Mouse (Mus musculus): ENCODE measurements around the gene Olfr1443. TPM values are rescaled to one million over a fixed set of nuclear protein-coding genes. Genes with fewer than 3 reads are reported as not detected.

Olfr1443 gene
- polyA plus RNA-seq, 1 experiment, result not detected

GRCm38 (mm10) chr19:12670139-12670538 lies 7.8 kb upstream of the Olfr1443 start, which contains the start of gene Olfr1442:
Gene Olfr1442, plus strand, starts transcription at chr19:12670439.
- TF ChIP-seq CTCF (IDR thresholded peaks at IDR 0.05; ENCODE audit: control insufficient read depth, insufficient read depth, insufficient replicate concordance, low read depth, low read length) (no peak), POLR2A (IDR thresholded peaks at IDR 0.05; ENCODE audit: control insufficient read depth, low read depth, low read length) (no peak)
- Histone ChIP-seq H3K27me3 (ENCODE audit: control insufficient read depth, insufficient read depth, low read length) (no peaks in the 10 kb centered on the region), H3K4me1 (ENCODE audit: control insufficient read depth, insufficient read depth, low read length) (no peaks in the 10 kb centered on the region), H3K27ac (ENCODE audit: control insufficient read depth, insufficient read depth, low read depth, low read length) (no peak within 1 kb of the TSS), H3K36me3 (ENCODE audit: control insufficient read depth, insufficient read depth, low read length) (no peaks in the 10 kb centered on the region), H3K4me3 (ENCODE audit: control insufficient read depth, low read depth, low read length) (no peak within 1 kb of the TSS)

- Histone ChIP-seq H3K36me3 (ENCODE audit: control insufficient read depth, insufficient read depth, low read length) (no peaks in the 10 kb centered on the region), H3K27ac (ENCODE audit: control insufficient read depth, insufficient read depth, low read depth, low read length) (no peak overlapping the region), H3K27me3 (ENCODE audit: control insufficient read depth, insufficient read depth, low read length) (no peaks in the 10 kb centered on the region), H3K4me3 (ENCODE audit: control insufficient read depth, low read depth, low read length) (no peak overlapping the region), H3K4me1 (ENCODE audit: control insufficient read depth, insufficient read depth, low read length) (no peaks in the 10 kb centered on the region)
- no peak for TF ChIP-seq POLR2A (IDR thresholded peaks at IDR 0.05; ENCODE audit: control insufficient read depth, low read depth, low read length)
- no peak for TF ChIP-seq CTCF (IDR thresholded peaks at IDR 0.05; ENCODE audit: control insufficient read depth, insufficient read depth, insufficient replicate concordance, low read depth, low read length)
These were observed 6.9 kb upstream of the Olfr1443 start for GRCm38 (mm10) chr19:12671051-12671450.

GRCm38 (mm10) chr19:12684638-12685037 lies 6.7 kb downstream of the Olfr1443 start:
- Histone ChIP-seq H3K27me3 (ENCODE audit: control insufficient read depth, insufficient read depth, low read length) (no peaks in the 10 kb centered on the region), H3K27ac (ENCODE audit: control insufficient read depth, insufficient read depth, low read depth, low read length) (no peak overlapping the region), H3K4me3 (ENCODE audit: control insufficient read depth, low read depth, low read length) (no peak overlapping the region), H3K36me3 (ENCODE audit: control insufficient read depth, insufficient read depth, low read length) (no peaks in the 10 kb centered on the region), H3K4me1 (ENCODE audit: control insufficient read depth, insufficient read depth, low read length) (no peaks in the 10 kb centered on the region)
- TF ChIP-seq POLR2A (IDR thresholded peaks at IDR 0.05; ENCODE audit: control insufficient read depth, low read depth, low read length), result no peak
- TF ChIP-seq CTCF (IDR thresholded peaks at IDR 0.05; ENCODE audit: control insufficient read depth, insufficient read depth, insufficient replicate concordance, low read depth, low read length), result no peak

- no peaks in the 10 kb centered on the region for H3K4me1 ChIP-seq (ENCODE audit: control insufficient read depth, insufficient read depth, low read length)
- H3K36me3 ChIP-seq (ENCODE audit: control insufficient read depth, insufficient read depth, low read length), result no peaks in the 10 kb centered on the region
- TF ChIP-seq CTCF (IDR thresholded peaks at IDR 0.05; ENCODE audit: control insufficient read depth, insufficient read depth, insufficient replicate concordance, low read depth, low read length) (no peak), POLR2A (IDR thresholded peaks at IDR 0.05; ENCODE audit: control insufficient read depth, low read depth, low read length) (no peak)
- H3K27me3 ChIP-seq (ENCODE audit: control insufficient read depth, insufficient read depth, low read length), result no peaks in the 10 kb centered on the region
- no peak overlapping the region for H3K4me3 ChIP-seq (ENCODE audit: control insufficient read depth, low read depth, low read length)
- H3K27ac ChIP-seq (ENCODE audit: control insufficient read depth, insufficient read depth, low read depth, low read length), result no peak overlapping the region
These were observed 7.3 kb downstream of the Olfr1443 start for GRCm38 (mm10) chr19:12685231-12685630.

GRCm38 (mm10) chr19:12695590-12695989 lies 17.7 kb downstream of the Olfr1443 start, which contains the start of gene Keg1:
Gene Keg1, plus strand, starts transcription at chr19:12695786.
- no peak within 1 kb of the TSS for H3K4me3 ChIP-seq (ENCODE audit: control insufficient read depth, low read depth, low read length)
- H3K27me3 ChIP-seq (ENCODE audit: control insufficient read depth, insufficient read depth, low read length), result no peaks in the 10 kb centered on the region
- TF ChIP-seq POLR2A (IDR thresholded peaks at IDR 0.05; ENCODE audit: control insufficient read depth, low read depth, low read length) (no peak), CTCF (IDR thresholded peaks at IDR 0.05; ENCODE audit: control insufficient read depth, insufficient read depth, insufficient replicate concordance, low read depth, low read length) (no peak)
- no peaks in the 10 kb centered on the region for H3K4me1 ChIP-seq (ENCODE audit: control insufficient read depth, insufficient read depth, low read length)
- H3K27ac ChIP-seq (ENCODE audit: control insufficient read depth, insufficient read depth, low read depth, low read length), result no peak within 1 kb of the TSS
- H3K36me3 ChIP-seq (ENCODE audit: control insufficient read depth, insufficient read depth, low read length), result no peaks in the 10 kb centered on the region

GRCm38 (mm10) chr19:12696221-12696620 lies 18.3 kb downstream of the Olfr1443 start:
- Histone ChIP-seq H3K4me3 (ENCODE audit: control insufficient read depth, low read depth, low read length) (no peak overlapping the region), H3K4me1 (ENCODE audit: control insufficient read depth, insufficient read depth, low read length) (no peaks in the 10 kb centered on the region), H3K27me3 (ENCODE audit: control insufficient read depth, insufficient read depth, low read length) (no peaks in the 10 kb centered on the region), H3K27ac (ENCODE audit: control insufficient read depth, insufficient read depth, low read depth, low read length) (no peak overlapping the region), H3K36me3 (ENCODE audit: control insufficient read depth, insufficient read depth, low read length) (no peaks in the 10 kb centered on the region)
- TF ChIP-seq POLR2A (IDR thresholded peaks at IDR 0.05; ENCODE audit: control insufficient read depth, low read depth, low read length) (no peak), CTCF (IDR thresholded peaks at IDR 0.05; ENCODE audit: control insufficient read depth, insufficient read depth, insufficient replicate concordance, low read depth, low read length) (no peak)

- H3K27ac ChIP-seq (ENCODE audit: control insufficient read depth, insufficient read depth, low read depth, low read length), result no peak overlapping the region
- no peaks in the 10 kb centered on the region for H3K4me1 ChIP-seq (ENCODE audit: control insufficient read depth, insufficient read depth, low read length)
- no peak for TF ChIP-seq POLR2A (IDR thresholded peaks at IDR 0.05; ENCODE audit: control insufficient read depth, low read depth, low read length)
- no peak for TF ChIP-seq CTCF (IDR thresholded peaks at IDR 0.05; ENCODE audit: control insufficient read depth, insufficient read depth, insufficient replicate concordance, low read depth, low read length)
- H3K36me3 ChIP-seq (ENCODE audit: control insufficient read depth, insufficient read depth, low read length), result no peaks in the 10 kb centered on the region
- H3K4me3 ChIP-seq (ENCODE audit: control insufficient read depth, low read depth, low read length), result no peak overlapping the region
- no peaks in the 10 kb centered on the region for H3K27me3 ChIP-seq (ENCODE audit: control insufficient read depth, insufficient read depth, low read length)
These were observed 30.5 kb downstream of the Olfr1443 start for GRCm38 (mm10) chr19:12708458-12708857.

- H3K27me3 ChIP-seq (ENCODE audit: control insufficient read depth, insufficient read depth, low read length), result no peaks in the 10 kb centered on the region
- no peak overlapping the region for H3K4me3 ChIP-seq (ENCODE audit: control insufficient read depth, low read depth, low read length)
- H3K36me3 ChIP-seq (ENCODE audit: control insufficient read depth, insufficient read depth, low read length), result no peaks in the 10 kb centered on the region
- H3K27ac ChIP-seq (ENCODE audit: control insufficient read depth, insufficient read depth, low read depth, low read length), result no peak overlapping the region
- no peaks in the 10 kb centered on the region for H3K4me1 ChIP-seq (ENCODE audit: control insufficient read depth, insufficient read depth, low read length)
- TF ChIP-seq POLR2A (IDR thresholded peaks at IDR 0.05; ENCODE audit: control insufficient read depth, low read depth, low read length) (no peak), CTCF (IDR thresholded peaks at IDR 0.05; ENCODE audit: control insufficient read depth, insufficient read depth, insufficient replicate concordance, low read depth, low read length) (no peak)
These were observed 31.1 kb downstream of the Olfr1443 start for GRCm38 (mm10) chr19:12708986-12709385.
